Mouse (Mus musculus) ES-Bruce4 (cell line): ENCODE measurements around the gene Zkscan16.

Experiments
- CTCF ChIP-seq: IDR thresholded peaks from one replicate; pipeline ENCODE4 v1.8.1; 2011; ENCODE audit warnings: low read depth, low read length
- EP300 ChIP-seq: IDR thresholded peaks from 2 replicates; pipeline ENCODE4 v1.6.1; 2011; ENCODE audit warnings: low read depth, low read length; ENCODE audit not compliant: insufficient read depth
- POLR2A ChIP-seq: IDR thresholded peaks from one replicate; pipeline ENCODE4 v1.8.1; 2011; ENCODE audit warnings: low read length; ENCODE audit not compliant: insufficient read depth

GRCm38 (mm10) chr4:58994762-58995161 lies 51.3 kb downstream of the Zkscan16 start, which contains the start of gene Dnajc25:
- TF ChIP-seq CTCF (no peak), POLR2A (no peak), EP300 (no peak)
